Mouse (Mus musculus): ENCODE results near the gene Eng.

The Eng gene

DNA sequence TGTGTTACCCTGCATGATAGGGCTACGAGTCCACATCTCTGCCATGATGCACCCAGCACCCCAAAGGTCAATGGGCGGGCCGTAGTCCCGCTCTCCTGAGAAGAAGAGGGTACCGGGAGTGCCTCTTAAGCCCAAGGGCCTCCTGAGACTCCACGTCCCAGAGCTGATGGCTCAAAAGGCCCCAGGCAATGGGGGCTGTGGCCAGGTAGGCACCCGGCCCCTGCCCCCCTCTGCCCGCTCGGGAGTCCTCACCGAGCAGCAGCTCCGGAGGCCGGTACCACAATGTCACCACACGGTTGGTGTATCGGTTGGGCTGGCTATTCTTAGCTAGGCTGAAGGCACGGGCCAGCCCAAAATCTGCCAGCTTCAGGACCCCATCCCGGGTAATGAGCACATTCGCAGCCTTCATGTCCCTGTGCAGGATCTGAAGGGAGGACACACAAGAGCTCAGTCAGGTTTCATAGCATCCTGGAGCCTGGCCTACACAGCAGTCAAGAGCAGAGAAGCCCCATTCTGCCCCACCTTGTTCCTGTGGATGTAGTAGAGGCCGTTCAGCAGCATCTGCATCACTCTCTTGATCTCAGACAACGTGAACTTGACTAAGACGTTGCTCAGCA lies 63.2 kb downstream of the Eng start:
- no peak for DNase-seq (ENCODE audit: low spot score in 2 of 2)

DNA sequence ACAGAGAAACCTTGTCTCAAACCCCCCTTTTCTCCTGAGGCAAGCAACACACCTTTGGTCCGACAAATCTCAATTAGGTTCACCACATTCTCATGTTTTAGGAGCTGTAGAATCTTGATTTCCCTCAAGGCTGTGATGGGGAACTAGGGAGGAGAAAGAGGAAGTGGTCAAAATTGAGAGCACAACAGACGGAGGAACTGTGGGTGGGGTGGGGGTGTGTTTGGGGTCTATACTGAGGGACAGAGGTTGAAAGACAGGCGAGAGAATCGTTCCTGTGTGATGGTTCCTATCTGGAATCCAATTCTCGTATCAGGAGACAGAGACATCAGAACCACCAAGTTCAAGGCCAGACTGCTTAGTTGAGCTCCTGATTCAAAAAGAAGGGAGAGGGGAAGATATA lies 64.0 kb downstream of the Eng start:
- DNase-seq (ENCODE audit: low spot score in 2 of 2) = peak in 1 of 2 experiments; percentile 33

DNA sequence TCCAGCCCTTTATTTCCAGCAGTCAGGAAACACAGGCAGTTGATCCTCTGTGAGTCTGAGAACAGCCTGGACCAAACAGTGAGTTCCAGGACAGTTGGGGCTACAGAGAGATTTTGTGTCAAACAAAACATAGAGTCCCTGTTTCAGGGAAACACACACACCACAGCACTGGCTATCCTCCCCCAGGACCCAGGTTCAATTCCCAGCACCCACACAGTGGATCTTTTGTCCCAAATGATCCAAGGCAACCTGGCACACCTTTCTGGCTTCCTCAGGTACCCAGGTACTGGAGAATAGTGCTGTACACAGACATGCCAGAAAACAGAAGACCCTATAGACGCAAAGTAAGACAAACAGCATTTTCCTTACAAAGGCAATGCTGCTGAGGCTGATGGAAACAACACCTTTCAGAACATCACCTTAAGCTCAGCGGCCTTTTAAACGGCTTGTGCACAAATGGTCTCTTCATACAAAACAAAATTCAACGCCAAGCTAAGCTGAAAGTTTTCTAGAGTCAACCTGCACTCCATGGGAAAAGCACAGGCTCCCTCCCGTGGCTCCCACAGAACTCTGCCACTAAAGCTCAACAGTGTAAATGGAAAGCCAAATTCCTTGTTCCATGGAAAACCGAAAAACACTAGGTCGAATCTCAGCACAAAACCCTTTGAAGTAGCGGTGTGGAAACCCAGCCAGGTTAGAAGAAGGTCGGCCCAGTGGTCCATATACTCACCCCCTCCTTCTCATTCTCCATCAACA lies 65.1 kb downstream of the Eng start:
- DNase-seq (ENCODE audit: low spot score in 2 of 2) = no peak

DNA sequence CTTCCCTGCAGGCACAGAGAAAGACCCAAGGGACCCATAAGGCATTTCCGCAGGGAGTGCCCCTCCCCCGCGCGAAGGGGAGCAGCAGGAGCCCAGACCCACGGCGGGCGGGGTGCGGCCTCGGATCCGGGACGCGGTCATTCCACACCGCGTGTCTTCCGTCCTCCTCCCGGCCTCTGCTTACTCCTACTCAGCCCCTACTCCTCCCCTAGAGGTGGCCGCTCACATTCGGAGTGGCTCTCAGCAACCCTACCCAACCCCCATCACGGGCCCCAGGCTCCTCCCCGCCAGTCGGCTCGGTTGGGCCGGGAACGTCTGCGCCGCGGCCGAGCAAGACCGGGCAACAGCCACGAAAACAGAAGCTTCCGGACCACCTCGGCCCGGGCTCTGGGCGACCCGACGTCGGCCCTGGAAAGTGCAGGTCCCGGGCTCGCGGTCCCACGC lies 65.7 kb downstream of the Eng start:
- peak; percentile 59 to 69 for DNase-seq (ENCODE audit: low spot score in 2 of 2)

DNA sequence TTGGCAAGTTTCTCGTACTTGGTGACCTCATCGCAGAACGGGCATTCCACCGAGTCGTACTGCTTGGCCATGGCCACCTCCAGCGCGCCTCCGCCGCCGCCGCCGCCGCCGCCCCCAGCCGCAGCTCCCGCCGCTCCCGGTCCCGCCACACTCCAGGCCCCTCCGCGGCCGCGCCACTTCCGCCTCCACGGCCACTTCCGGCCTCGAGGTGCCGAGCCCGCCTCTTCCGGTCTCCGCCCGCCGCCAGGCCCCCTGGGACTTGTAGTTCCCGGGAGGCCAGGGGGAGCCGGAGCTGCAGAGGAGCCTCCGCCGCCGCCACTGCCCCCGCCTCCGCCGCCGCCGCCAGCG lies 66.2 kb downstream of the Eng start:
- peak; percentile 92 to 96 for DNase-seq (ENCODE audit: low spot score in 2 of 2)

DNA sequence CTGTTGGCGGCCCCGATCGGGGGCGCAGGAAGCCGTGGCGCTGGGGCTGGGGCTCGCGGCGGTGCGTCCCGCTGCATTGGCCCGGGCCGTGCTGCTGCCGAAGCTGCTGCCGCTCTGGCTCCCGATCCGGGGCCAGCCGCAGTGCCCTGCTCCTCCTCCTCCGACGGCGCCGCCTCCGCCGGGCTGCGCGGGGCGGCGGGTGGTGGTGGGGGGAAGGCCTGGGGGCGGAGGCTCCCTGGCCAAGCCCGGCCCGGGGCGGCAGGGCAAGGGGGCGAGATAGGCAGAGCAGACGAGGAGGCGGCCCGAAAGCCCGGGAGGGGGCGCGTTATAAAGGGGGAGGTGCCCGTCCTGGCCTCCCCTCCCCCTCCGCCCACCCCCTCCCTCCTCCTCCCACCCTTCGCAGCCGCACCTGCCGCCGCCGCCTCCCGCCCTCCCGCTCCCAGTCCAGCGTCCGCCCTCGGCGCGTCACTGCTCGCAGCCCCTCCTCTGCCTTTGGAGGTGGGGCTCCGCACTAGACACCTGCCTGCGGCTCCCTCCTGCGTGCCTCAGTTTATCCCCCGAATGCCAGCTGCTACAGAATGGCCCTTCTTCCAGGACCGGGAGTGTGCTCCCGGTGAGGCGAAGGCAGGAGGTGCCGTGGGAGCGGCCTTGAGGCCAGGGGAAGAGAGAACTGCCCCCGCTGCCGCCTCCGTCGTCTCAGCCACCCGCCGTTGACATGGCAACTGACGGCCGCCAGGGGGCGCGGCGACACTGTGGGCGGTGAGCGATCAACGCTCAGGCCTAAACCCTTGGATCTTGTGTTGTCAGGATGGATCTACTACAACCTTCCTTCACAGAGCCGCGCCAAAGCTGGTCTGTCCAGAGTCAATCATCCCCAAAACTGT lies 66.8 kb downstream of the Eng start, which contains the start of gene Cdk9:
Gene Cdk9 (minus strand): TSS at position 143 of the 884 bp plus-strand sequence.
- peak; percentile 95 to 96 for DNase-seq (ENCODE audit: low spot score in 2 of 2)

DNA sequence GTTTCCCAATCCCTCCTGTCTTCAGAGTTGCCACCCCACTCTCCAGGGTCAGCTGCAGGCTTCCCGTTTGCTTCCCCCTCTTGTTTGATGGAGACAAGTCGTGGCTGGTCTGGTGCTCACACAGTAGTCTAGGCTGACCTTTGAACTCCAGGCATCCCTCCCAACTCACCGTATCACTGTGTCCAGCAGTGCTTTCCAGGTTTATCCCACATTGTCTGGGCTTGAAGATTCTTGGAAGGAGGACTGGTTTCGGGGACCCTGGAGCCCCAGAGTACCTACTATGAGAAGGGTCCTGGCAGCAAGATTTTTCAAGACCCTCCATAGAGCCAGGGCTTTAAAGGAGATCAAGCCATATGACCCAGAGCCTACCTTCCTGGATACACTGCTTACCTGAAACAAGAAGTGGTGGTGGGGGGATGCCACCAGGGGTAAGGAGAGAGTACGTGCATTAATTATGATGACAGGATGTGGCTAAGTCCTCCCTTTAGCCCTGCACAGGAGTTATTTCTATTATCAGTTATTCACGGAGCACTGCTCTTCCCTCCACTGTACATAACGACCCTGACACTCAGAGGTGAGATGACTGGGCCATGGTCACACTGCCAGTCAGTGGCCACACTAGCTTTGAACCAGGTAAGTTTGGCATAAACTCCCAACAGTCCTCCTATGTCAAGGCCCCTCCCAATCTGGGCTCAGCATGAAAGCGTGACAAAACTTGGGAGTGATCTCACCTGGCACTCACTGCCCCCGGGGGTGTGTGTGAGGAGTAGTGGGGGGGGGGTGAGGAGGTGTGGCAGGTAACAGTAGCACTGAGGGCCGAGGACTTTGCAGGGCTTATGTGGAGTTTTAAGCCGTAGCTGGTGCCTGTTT lies 68.0 kb downstream of the Eng start:
- no peak for DNase-seq (ENCODE audit: low spot score in 2 of 2)

DNA sequence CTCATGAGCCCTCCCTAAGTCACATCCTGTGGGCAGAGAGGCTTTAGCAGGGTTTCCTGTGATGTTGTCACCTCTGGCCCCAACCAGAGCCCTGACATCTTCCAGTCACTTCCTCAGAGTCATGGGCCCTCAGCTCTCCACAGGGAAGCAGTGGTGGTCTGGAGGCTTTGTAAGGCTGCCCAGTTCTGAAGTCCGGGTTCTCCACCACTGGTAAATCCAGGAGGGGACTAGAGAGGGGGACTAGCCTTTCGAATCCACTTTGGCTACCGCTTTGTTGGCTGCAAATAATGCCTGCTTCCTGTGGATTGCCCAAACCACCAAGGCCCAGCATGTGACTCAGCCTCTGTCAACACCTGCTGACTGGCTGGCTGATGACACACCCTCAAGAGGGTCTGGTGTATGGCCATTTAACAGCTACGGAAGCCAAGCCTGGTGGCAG lies 68.6 kb downstream of the Eng start:
- peak; percentile 92 to 96 for DNase-seq (ENCODE audit: low spot score in 2 of 2)

DNA sequence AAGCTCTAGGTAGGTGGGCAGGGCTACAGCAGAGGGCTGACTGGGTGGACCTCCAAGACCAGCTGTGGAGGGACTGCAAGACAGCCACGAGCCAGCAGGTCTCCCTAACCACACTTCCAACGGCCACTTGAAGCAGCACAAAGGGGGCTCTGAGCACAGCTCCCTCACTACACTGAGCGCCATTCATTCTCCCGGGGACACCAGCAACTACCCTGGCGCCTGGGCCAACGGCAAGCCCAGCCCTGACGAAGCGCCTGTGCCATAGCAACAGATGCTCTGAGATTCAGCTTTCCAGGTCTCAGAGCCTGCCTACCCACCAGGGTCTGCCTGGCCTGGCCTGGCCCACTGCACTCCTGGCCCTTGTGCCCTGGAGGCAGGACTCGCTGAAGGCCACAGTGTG lies 72.4 kb downstream of the Eng start:
- no peak for DNase-seq (ENCODE audit: low spot score in 2 of 2)

DNA sequence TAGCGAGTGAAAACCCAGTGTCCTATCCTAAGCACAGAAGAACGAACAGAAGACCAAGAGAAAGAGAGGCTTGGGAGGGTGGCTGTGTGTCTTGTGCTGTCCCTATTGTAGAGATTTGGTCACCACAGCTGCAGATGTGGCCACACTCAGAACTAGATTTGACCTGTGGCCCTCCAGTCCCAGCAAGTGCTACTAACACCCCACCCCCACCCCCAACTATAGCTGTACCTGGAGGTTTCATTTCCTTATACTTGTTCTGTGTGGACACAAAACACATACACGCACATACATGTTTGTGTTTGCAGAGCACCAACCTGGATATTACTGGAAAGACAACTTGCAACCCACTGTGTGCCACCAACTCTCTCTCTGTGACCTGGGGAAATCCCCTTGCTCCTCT lies 73.7 kb downstream of the Eng start:
- no peak for DNase-seq (ENCODE audit: low spot score in 2 of 2)

DNA sequence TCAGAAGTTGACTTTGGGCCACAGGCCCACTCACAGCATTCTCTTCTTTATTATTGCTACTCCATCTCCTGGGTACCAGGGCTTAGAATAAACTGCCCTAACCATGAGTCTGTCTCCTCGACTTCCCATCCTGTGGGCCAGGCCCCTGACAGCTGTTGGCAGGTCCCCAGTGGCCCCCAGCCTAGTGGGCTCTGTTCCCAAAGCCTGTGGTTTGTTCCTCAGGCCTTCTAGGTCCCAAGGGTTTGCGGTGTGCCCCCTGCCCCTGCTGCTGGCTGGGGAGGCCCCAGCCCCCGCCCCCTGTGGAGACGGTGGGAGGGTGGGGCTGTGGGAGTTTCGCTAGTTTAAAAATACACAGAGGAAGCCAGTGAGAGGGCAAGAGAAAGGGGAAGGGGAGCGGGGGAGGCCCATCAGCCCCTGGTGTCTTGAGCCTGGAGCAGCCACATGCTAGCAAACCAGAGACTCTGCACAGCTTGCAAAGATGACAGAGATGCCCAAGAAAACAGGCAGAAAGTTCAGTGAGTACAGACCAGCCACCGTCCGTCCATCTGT lies 74.4 kb downstream of the Eng start, which contains the start of gene Sh2d3c:
Gene Sh2d3c (plus strand): TSS at position 375 of the 549 bp plus-strand sequence.
- DNase-seq (ENCODE audit: low spot score in 2 of 2) = peak; percentile 50 to 55

DNA sequence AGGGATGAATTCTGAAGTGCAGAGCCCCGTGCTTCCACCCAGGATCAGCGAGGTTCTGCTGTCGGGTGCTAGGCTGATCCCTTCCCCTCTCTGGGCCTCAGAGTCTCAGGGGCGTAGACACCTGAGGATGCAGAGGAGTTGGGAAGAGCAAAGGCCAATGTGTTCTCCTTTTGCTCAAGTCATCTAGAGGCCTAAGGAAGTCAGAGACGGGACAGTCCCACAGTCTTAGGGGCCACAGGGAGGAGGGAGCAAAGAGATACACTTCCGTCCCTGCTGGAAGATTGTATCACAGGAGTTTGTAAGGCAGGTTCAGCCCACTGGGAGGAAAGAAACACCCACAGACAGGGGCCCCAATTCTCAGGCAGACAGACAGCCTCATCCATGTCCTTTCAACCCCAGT lies 75.7 kb downstream of the Eng start:
- DNase-seq (ENCODE audit: low spot score in 2 of 2) = peak in 1 of 2 experiments; percentile 21

DNA sequence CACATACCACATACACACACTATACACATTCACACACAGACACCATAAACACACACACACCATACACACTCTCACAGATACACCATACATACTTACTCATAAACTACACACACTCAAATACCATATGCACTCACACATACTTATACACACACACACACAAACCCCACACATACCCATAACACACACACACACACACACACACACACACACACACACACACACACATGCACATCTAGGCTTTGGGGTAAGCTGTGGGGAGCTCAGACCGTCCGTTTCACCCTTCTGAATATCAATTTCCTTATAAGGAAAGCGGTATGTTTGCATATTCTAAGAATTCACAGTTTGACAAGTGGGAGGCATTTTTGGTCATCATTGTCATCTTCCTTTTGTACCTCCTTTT lies 76.2 kb downstream of the Eng start:
- no peak for DNase-seq (ENCODE audit: low spot score in 2 of 2)

DNA sequence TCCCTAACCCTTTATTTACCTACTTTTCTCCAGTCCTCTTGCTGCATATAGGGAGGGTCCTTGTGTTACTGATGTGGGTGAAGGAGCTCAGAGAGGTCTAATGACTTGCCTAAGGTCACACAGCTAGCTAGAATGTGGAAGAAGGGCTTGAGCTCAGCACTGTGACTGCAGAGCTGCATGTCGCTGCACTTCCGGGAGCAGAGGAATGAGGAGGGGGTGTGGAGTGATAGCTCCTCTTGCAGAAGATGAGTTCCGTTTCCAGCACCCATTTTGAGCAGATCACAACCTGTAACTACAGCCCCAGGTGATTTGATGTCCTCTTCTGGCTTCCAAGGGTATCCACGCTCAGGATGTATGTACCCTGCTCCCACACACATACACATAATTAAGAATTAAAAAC lies 77.8 kb downstream of the Eng start:
- DNase-seq (ENCODE audit: low spot score in 2 of 2) = no peak

DNA sequence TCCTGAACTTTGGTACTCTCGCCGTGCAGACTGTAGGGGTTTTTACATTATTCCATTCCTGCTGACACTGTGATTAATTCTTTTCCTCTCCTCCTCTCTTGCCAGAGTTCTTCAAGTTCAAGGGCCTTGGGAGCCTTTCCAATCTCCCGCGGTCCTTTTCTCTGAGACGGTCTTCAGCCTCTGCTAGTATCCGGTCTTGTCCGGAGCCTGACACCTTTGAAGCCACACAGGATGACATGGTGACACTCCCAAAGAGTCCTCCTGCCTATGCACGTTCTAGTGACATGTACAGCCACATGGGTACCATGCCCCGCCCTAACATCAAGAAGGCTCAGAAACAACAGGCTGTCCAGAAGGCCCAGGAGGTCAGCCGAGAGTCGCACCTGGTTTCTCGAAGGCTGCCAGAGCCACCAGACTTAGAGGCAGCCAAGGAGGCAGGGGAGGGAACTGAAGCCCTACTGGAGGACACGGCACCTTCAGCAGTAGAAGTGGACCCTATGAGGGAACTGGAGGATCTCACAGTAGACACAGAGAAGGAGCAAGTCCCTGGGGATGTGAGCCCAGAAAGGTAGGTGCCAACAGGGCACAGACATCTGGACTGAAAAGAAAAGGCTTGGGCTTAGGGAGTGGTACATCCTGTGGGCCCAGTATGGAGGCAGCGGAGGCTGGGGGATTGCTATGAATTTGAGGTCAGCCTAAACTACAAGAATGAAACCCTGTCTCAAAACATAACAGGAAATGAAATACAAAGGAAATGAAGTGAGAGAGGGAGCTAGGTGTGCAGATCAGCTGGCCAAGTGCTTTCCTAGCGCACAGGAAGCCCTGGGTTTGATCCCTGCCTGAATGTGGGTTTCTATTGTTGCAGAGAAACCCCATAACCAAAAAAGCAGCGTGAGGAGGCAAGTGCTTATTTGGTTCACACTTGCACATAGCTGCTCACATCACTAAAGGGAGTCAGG lies 78.7 kb downstream of the Eng start:
- peak; percentile 57 to 71 for DNase-seq (ENCODE audit: low spot score in 2 of 2)

DNA sequence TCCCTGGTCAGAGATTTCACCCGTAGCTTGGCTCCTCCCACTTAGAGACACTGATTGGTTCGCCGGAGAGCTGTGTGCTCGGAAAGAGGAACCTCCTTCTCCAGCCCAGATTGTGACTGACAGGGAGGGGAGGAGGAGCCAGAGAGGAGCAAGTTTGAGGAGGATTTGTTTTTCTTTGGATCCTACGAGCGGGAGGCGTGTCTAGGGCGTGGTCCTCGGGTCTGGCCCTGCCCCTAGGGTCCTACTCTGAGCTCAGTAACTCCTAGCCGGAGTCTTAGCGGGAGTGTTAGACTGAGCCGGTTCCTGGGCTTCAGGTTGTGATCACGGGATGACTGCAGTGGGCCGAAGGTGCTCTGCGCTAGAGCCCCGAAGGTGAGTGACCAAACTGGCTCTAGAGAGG lies 81.0 kb downstream of the Eng start:
- DNase-seq (ENCODE audit: low spot score in 2 of 2) = peak; percentile 45 to 80

DNA sequence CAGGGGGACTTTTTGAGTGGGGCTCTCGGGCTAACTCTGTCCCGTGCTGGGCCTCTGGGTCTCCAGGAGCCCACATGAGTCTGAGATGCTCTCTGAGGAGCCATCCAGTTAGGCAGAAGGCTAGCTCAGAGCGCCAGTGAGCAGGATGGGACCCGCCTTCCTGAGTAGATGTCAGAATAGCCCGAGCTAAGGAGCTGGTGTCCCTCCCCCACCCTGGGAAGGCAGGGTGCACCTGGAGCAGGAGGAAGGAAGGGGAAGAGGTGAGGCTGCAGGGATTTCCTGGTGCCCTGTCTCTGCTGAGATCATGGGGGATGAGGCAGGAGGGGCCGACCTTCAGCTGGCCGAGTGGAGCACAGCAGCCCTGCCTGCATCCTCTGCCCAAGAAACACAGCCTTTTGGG lies 82.1 kb downstream of the Eng start:
- DNase-seq (ENCODE audit: low spot score in 2 of 2) = no peak

DNA sequence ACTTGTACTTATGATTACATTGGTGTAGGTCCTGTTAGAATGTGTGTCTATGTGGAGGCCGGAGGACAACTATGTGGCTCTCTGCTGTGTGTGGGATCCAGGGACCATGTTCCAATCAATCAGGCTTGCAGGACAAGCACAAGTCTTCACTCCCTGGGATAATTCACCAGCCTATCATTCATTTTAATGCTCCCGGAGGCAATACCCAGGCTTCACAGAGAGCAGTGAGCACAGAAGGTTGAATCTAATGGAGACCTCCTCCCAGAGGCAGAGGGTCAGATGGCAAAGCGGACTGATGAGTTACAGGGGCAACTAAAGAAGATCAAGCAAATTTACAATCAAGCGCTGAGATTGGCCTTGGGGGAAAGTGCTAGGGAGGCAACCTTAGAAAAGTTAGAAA lies 83.2 kb downstream of the Eng start:
- no peak for DNase-seq (ENCODE audit: low spot score in 2 of 2)

DNA sequence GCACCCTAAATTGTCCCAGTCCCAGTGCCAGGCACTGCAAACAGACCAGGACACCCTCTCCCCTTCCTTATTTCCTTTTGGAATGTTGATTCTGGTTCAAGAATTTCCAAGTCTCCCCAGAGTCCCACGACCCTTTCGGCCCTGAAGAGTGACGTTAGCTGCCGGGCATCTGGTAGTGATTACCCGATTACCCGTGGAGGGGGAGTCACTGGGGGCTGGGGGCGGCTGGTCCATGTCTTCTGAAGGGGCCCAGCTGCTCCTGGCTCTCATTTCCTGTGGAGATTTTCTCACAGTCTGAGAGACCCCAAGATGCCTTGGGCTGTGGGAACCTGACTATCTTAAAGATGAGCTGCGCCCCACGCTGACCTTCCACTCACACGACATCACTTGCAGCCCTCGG lies 84.5 kb downstream of the Eng start:
- no peak for DNase-seq (ENCODE audit: low spot score in 2 of 2)

DNA sequence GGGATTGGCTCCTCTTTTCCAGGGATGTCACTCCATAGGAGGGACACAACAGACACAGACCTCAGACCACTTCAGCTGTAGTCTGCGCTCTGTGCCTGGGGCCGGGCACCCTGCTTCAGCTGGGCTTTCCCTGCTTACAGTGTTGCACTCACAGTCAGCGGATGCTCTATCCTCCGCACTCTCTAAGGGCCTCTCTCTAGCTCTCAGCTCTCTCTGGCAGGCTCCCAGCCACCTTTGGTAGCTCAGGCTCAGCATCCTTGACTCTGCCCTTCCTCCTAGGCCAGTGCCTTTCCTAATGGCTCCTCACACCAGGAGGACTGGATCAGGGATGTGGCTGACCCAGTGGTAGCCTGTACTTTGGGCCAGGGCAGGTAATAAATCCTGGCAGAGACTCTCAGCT lies 85.5 kb downstream of the Eng start:
- DNase-seq (ENCODE audit: low spot score in 2 of 2) = no peak
